Mouse (Mus musculus): ENCODE measurements around the gene Ankub1.

Ankub1 gene

DNA sequence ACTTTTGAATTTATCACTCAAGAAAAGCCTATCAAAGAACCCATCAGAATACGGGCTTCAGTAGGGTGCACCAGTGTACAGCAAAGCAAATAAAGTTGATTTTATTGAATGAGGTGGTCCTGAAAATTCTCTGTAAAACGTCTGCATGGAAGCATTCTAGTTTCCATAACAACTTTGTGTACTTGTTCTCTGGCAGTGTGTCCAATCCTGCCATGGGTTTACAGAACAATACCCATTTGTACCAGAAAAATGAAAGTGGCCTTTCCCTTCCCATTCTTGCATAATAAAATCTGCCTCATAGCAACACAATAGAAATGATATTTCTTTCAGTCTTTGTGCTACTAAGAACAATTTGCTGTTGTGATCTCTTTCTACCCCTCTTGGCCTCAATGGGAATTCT is at the start of gene Ankub1:
Ankub1 (minus strand) TSS at position 81 of the 400 bp plus-strand sequence.
- in situ Hi-C loops (cut with MboI; ENCODE audit: unreplicated experiment in 2 of 2), result loop anchor here in 1 of 2 experiments (5.0 kb wide), 1 partner anchor 40 kb away; no protein-coding TSS in a partner anchor

DNA sequence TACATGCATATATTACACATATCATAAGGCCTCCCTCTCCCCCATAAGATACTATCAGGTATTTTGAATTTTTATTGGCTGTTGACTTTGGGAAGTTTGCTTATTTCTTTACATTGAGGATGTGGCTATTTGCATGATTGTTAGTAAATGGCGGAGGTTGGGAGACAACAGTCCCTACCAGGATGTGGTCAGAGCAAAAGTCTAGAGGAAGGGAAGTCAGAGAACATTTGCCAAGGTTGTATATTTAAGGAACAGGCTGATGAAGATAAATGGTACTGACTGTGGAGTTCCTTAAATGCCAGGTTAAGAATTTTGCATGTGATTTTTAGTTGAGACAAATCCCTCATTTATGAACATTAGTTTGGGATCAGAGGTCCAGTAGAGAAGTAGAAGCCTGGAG is 47.2 kb upstream of the Ankub1 start:
- in situ Hi-C loops (cut with MboI; ENCODE audit: unreplicated experiment in 2 of 2), result loop anchor here in 1 of 2 experiments (5.0 kb wide), 1 partner anchor 68 kb away; no protein-coding TSS in a partner anchor

DNA sequence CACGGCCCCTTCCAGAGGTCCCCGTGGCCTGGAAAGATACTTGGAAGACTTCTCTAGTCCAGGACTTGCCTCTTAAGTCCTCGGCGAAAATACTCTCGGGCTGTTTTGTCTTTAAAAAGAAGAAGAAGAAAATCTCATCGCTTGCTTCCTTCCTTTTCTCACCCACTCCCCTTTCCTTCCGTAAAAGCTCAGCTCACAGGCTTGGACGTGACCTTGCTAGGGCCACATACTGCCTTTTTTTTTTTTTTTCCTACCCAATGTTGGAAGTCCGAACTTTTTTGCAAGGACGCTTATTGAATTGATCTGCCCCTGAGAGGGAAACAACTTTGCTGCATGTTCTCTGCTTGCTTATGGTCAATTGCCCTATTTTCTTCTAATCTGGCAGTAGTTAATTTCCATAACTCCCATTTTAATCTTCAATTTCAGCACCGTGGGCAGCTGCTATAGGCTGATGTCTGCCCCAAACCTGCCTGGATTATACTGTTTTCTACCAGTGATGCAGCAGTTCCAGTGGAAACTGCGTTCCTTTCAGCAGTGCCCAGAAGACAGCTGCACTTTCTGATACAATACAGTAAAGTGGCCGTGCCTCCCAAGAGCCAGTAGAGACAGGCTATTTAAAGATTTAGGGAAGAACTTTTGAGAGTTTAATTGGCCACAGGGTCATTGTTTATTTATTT is 44.0 kb upstream of the Ankub1 start:
- in situ Hi-C loops (cut with MboI; ENCODE audit: unreplicated experiment in 2 of 2), result loop anchor here in 1 of 2 experiments (5.0 kb wide), 1 partner anchor 64 kb away; no protein-coding TSS in a partner anchor

DNA sequence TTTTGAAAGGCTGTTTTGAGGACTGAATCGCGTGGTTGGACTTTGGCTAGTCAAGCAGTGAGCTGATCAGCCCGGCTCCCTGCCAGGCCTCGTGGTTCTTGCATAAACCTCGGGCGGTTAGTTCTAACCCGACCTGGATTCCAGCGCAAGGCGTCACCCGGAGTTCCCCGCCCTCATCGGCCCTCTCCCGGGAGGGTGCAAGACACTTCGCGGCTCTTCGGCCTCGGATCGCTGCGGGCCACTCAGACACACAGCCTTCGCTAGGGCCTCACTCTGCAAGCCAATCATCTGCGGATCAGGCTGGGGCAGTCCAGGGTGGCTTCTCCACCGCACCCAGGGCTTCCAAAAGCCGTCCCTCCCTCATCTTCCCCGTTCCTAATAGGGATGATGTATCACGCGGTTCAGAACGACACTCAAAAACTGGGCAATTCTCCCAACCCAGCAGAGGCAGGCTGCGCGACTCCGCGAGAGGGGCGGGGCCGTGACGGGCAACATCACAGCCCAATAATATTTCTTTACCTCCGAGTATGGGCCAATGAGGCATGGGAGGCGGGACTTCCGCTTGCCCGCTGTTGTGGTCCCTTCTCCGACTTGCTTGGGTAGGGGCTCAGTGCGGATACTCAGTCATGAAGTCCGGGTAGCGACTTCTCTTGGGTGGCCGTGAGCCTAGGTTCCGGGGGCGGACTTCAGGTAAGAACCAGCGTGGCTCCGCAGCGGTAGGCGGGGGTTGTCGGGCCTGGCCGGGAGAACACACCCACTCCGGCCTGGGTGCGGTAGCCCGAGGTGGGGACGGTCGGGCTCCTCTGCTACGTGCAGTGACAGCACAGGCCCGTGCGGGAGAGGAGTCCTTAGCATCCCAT is 43.1 kb upstream of the Ankub1 start, which contains the start of gene Rnf13:
Rnf13 (plus strand) TSS at position 552 of the 860 bp plus-strand sequence.
- in situ Hi-C loops (cut with MboI; ENCODE audit: unreplicated experiment in 2 of 2), result loop anchor here in 1 of 2 experiments (5.0 kb wide), 1 partner anchor 63 kb away; no protein-coding TSS in a partner anchor

DNA sequence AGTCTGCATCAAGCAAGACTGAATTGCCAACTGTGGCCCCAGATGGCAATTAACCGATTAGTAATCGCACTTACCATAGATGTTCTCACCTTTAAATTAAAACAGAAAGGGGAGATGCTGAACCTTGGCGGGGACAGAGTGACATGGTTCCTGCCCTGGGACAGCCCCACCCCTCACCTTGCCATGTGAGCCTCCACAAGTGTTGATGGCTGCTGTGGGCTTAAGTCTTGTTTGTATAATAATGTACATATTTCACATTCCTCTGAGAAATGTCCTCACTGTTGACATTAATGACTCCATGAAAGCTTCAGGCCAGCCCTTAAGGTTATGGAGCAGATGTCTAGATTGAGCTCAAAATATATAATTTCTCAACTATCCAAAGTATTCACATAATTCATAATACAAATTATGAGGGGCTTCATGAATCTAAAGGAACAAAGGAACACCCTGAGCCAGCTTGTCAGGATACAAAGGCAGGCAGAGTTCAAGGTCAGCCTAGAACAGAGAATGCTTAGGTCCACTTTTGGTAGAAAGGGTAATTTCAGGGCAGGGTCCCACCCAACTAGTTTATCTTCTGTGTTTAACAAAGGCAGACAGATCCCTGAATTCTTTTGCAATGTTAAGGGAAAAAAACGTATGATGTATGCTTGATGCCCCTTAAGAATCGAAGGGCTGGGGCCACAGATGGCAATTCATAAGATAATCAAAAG is 39.8 kb upstream of the Ankub1 start:
- in situ Hi-C loops (cut with MboI; ENCODE audit: unreplicated experiment in 2 of 2), result loop anchor here in 1 of 2 experiments (5.0 kb wide), 1 partner anchor 40 kb away; the partner anchor contains the start of gene Ankub1

DNA sequence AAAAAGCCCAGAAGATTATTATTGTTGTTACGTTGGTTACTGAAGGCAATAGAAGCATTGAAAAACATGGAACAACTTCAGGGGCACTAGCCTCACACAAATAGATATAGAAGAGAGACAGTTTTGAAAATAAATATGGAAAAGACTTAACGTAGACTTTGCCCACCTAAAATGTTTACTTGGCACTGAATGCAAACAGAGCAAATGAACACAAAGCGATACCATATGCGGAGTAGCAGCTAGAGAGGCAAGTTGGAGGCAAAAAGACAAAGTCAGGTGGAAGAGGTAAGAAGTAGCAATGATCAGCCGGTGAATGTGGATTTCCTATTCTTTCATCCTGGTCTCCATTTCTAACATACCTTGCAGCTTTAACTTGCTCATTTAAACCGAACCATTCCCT is 21.6 kb upstream of the Ankub1 start:
- in situ Hi-C loops (cut with MboI; ENCODE audit: unreplicated experiment in 2 of 2), result no loop called here

DNA sequence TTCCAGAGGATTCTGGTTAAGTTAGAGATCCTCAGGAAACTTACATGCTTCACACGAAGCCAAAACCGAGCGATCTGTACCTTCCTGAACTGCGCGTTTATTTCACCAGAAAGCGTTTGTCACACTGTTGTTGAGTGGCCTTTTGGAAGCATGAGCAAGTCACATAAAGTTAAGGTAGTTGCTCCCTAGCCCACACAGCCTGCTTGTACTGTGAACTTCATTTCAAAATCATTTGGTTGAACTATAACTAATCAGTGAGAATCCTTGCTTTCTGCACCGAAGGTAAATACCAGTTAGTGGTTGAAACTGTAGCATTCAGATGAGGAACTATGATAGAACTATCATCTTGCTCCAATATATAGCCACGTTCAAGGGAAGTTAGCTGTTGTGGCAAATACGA is 4.2 kb upstream of the Ankub1 start:
- in situ Hi-C loops (cut with MboI; ENCODE audit: unreplicated experiment in 2 of 2), result no loop called here

DNA sequence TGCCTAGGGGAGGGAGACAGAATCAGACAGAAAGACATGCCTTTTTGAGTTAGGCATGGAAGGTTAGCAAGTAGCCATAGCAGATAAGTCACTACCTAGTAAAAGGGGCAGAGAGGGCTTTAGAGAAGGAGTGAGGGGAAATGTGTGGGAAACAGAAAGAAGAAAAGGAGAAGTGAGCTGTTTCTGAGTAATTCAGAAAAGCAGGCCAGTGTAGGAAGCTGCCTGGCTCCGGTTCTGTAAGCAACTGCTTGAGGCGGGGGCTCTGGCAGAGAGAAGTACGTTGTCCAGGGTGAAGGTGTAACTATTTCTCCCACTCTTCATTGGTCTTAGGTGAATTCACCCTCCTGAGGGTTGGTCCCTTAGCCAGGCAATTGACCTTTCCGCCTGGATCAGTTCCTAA is 3.6 kb upstream of the Ankub1 start:
- in situ Hi-C loops (cut with MboI; ENCODE audit: unreplicated experiment in 2 of 2), result no loop called here

DNA sequence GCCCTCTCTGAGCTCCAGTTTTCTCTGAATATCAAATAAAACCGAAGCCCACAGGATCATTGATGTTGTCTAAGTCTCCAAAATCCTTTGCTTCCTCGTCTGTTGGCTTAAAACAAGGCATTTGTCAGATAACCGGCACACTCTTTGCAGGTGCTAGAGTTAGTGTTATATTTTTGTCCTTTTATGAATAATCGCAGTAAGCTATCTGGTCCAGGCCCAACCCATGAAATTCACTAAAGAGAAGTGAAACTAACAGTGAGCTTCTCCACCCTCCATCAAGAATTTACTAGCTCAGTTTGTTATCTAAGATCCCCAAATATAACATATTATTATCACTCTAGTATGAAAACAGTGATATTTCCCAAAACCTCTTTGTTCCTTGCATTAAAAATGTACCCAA is 827 bp downstream of the Ankub1 start:
- in situ Hi-C loops (cut with MboI; ENCODE audit: unreplicated experiment in 2 of 2), result loop anchor here in 1 of 2 experiments (5.0 kb wide), 1 partner anchor 41 kb away; no protein-coding TSS in a partner anchor

DNA sequence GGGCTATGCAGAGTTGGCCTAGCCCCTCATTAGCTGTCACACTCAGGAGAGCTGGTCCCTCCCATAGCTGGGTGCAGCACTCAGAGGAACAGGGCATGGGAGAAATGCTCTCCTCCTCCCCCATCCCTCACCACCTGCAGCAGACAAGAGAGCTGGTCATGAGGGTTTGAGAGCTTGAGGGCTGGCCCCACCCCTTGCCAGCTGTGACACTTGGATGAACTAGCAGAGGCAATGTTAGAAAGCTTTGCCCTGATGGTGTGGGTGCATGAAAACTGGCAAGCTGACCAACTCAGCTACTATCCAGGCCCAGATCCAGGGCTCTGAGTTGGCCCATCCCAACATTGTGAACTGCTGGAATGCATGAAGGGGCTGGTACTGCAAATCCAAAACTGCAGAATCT is 14.8 kb downstream of the Ankub1 start:
- in situ Hi-C loops (cut with MboI; ENCODE audit: unreplicated experiment in 2 of 2), result loop anchor here in 1 of 2 experiments (10.0 kb wide), 1 partner anchor 237 kb away; no protein-coding TSS in a partner anchor

DNA sequence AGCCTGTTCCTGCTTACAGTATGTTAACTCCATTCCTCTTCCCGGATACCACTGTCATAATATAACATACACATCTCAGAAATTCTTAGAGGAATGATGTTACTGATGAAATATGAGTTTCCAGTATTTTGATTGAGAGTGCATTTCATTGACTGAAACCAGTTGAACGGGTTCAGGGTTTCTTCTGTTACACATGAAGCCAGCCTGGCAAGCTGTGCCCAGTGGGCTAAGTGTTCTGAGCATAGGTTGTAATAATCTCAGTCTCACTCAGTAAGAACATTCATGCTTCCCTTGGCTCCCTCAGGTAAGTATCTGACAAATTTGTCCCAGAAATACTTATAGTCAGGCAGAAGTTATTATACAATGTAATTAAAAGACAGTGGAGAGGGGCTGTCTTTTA is 18.5 kb downstream of the Ankub1 start:
- in situ Hi-C loops (cut with MboI; ENCODE audit: unreplicated experiment in 2 of 2), result loop anchor here (5.0 to 25.0 kb wide), 5 partner anchors 63 to 1013 kb away; partner anchors contain the start of genes Rnf13 (in 1 of the 2) and Siah2 (in 1 of the 2)

DNA sequence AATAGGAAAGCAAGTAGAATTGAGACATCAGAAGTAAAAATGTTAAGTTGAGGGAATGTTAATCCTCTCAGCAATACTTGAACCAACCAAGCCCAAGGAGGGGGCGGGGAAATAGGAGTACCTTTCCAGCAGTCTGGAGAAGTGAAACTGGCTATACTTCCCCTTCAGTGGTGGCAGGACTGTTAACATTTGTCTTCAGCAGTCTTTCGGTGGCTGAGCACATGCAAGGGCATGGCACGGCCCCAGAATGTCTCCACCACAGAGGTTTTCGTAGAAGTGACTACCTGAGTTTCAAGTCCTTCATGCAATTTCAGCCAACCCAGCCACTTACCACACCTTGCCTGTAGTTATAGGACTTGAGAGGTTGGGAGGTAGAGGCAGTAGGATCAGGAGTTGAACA is 19.0 kb downstream of the Ankub1 start:
- in situ Hi-C loops (cut with MboI; ENCODE audit: unreplicated experiment in 2 of 2), result loop anchor here (5.0 to 25.0 kb wide), 5 partner anchors 64 to 1014 kb away; partner anchors contain the start of genes Rnf13 (in 1 of the 2) and Siah2 (in 1 of the 2)

DNA sequence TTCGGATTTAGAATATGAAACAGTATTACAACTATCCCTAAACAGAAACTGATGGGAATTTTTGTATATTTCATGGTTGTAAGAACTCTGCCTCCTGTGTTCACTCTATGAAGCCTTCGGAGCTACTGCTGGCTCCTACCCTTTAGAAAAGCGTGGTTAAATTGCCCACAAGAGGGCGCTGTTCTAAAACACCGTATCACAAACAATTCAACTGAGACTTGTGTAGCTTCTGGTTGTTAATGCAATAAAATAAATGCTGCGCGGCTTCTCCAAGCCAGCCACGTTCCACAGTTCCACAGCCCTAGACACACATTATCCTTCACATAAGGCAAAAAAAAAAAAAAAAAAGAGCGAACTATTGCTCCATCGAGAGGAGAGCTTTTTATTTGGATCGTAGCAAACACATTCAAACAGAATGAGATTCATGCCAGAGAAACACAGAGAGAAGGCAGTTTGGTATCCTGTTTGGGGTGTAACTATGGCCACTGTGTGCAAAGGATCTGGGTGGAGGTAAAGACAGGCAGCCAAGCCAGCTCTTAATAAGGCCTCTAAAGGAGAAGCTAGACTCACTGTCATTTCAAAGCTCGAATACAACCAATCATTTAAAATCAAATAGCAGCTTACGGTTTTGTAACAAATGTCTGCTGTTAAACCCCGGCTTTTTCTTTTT is 25.4 kb downstream of the Ankub1 start:
- in situ Hi-C loops (cut with MboI; ENCODE audit: unreplicated experiment in 2 of 2), result loop anchor here (5.0 to 25.0 kb wide), 7 partner anchors 145 to 1020 kb away; partner anchors contain the start of gene Siah2 (in 1 of the 2)

DNA sequence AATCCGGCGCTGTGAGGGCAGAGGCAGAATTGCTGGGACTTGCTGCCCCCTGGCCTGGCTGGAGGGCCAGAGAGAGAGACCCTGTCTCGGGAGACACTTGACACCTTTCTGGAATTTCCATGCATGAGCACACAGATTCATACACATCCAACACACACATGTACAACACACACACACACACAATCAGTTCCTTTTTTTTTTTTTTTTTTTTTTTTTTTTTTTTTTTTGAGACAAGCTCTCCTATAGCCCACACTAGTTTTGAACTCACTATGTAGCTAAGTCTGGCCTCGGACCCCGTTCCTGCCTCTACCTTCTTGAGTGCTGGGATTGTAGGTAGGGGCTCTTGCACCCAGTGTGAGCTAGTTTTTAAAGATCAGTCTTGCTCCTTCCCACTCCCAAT is 26.7 kb downstream of the Ankub1 start:
- in situ Hi-C loops (cut with MboI; ENCODE audit: unreplicated experiment in 2 of 2), result loop anchor here (5.0 to 25.0 kb wide), 7 partner anchors 146 to 1021 kb away; partner anchors contain the start of gene Siah2 (in 1 of the 2)

DNA sequence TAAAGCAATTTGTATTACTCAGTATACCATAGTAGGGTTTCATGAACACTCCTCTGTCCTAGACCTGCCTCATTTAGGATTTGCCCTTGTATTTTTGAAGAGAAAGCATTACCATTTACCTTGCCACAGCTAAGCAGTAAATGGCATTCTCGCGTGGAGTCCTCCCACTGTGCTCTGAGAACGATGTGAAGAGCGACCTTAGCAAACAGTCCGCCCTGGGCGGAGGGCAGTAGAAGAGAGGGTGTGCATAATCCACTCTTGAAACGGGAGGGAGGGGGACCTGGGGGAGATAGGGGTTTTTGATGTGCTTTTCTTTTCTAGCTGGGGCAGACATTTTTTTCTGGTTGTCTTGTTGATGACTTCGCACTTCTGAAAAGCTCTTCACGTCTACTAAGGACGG is 27.9 kb downstream of the Ankub1 start:
- in situ Hi-C loops (cut with MboI; ENCODE audit: unreplicated experiment in 2 of 2), result loop anchor here (5.0 to 25.0 kb wide), 8 partner anchors 148 to 1023 kb away; partner anchors contain the start of gene Siah2 (in 1 of the 2)

DNA sequence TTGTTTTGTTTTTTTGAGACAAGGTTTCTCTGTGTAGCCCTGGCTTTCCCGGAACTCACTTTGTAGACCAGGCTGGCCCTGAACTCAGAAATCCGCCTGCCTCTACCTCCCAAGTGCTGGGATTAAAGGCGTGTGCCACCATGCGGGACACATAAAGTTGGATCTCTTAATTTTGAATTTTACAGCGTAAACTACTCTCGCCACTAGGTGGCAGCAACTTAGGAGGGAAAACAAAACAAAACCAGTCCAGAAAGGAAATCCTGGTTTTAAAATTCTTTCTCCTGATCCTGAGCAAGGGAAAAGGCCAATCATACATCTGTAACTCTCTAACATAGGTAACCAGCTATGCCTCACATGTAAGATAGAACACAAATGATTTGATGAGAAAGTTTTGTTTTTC is 28.9 kb downstream of the Ankub1 start:
- in situ Hi-C loops (cut with MboI; ENCODE audit: unreplicated experiment in 2 of 2), result loop anchor here (5.0 to 25.0 kb wide), 7 partner anchors 151 to 1024 kb away; partner anchors contain the start of gene Siah2 (in 1 of the 2)

DNA sequence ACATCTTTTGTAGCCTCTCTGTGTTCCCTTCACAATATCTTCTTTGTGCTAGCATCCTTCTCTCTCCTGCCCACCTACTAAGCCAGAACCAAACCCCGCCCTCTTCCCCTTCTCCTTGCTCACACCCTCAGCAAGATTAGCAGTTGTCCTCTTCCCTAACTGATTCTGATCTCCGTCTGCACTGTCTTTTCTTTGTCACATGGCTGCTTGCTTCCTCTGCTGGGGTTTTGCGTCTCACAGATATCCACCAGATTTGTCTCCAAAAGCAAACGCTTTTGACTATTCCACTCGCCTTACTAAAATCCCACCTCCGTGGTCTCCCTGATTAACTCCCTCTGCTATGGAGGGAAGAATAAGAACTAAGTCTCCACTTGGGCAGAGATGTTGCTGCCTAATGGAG is 34.0 kb downstream of the Ankub1 start:
- in situ Hi-C loops (cut with MboI; ENCODE audit: unreplicated experiment in 2 of 2), result loop anchor here in 1 of 2 experiments (25.0 kb wide), 3 partner anchors 279 to 1029 kb away; partner anchors contain the start of gene Siah2

DNA sequence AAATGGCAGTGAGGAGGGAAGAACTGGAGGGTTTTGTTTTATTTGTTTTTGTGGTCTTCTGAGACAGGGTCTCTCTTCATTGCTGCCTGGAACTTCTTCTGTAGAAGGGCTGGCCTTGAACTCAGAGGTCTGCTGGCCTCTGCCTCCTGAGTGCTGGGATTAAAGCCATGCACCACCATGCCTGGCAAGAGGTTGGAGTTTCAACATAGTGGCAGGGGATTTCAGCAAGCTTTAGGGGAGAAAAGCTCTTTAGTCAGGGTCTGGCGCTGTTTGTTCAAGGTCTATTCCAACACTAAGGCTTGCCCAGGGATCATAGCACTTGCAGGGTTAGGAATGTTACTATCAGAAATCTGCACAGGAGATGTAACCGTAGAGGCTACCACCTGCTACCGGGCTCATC is 39.0 kb downstream of the Ankub1 start:
- in situ Hi-C loops (cut with MboI; ENCODE audit: unreplicated experiment in 2 of 2), result loop anchor here in 1 of 2 experiments (25.0 kb wide), 3 partner anchors 284 to 1034 kb away; partner anchors contain the start of gene Siah2

DNA sequence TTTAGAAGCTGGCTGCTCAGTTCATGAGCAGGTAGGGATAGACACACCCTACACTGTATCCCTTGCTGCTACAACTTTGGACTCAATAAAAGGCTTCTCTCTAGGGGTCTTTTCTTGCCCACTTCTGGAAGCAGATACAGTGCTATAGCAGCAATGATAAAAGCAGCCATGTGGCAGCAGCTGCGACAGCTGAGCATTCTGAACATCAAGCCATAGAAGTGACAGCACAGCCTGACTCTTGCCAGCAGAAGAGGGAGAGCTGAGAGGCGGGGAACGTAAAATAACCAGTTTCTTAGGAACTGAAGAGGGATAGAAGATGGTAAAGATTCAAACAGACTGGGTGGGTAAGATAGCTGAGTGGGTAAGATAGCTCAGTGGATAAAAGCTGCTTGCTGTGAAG is 40.1 kb downstream of the Ankub1 start:
- in situ Hi-C loops (cut with MboI; ENCODE audit: unreplicated experiment in 2 of 2), result loop anchor here in 1 of 2 experiments (25.0 kb wide), 3 partner anchors 285 to 1035 kb away; partner anchors contain the start of gene Siah2
